Mouse (Mus musculus) MN1 (cell line): ENCODE measurements around the gene Olfr1199.

Experiments
- DNase-seq: peaks from one replicate; pipeline ENCODE4 v3.0.0-alpha.2; 2016; ENCODE audit warnings: low spot score

The Olfr1199 gene

GRCm38 (mm10) chr2:88760369-88760768 lies at the start of gene Olfr1199:
Gene Olfr1199, minus strand, starts transcription at chr2:88760469.
- DNase-seq = no peak

GRCm38 (mm10) chr2:88792736-88793135 lies 32.5 kb upstream of the Olfr1199 start, which contains the start of gene Olfr1201:
Gene Olfr1201, plus strand, starts transcription at chr2:88793036.
- DNase-seq = no peak

- DNase-seq = no peak
These were observed 10.1 kb upstream of the Olfr1199 start, which contains the start of gene Olfr1200 for GRCm38 (mm10) chr2:88770388-88770787. Gene Olfr1200, minus strand, starts transcription at chr2:88770488.

DNA sequence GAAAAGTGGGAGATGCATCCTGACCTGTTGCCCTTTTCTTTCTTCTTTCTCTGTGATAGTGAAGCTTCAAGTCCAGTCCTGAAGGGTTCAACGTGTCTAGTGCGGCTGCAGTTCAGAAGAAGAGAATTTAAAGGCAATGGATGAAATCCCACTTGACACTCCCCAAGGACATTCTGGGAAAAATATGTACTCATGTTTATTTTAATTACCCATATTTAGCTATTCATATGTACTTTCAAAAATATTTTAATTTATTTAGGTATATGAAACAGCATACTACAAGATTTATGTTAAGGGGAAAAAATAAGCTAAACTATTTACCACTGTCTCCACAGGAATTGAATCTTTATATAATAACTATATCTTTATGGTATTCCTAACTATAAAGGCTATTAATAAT lies 9.0 kb downstream of the Olfr1199 start, which contains the start of gene Olfr1198:
TSS of gene Olfr1198 (minus strand) at position 101 of the 400 bp plus-strand sequence.
- DNase-seq = no peak

- DNase-seq = no peak
These were observed 16.9 kb downstream of the Olfr1199 start for GRCm38 (mm10) chr2:88743379-88743778.

DNA sequence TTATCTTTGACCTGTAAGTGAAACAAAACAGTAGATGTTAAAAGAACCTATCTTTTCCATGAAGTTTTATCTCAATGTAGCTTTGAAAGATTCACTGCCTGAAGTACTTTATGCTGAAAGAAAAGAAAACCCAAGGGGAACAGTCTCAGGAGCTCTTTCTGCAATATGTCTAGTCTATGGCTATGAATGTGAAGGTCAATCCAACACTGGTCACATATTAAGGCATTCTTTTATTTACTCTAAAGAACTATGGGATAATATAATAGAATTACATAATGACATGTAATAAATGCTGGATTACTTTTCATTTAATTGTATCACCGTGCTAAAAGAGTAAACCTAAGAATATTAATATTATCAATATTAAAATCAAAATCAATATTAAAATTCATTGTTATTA lies 28.0 kb downstream of the Olfr1199 start, which contains the start of gene Olfr1197:
TSS of gene Olfr1197 (minus strand) at position 101 of the 400 bp plus-strand sequence.
- DNase-seq = no peak

DNA sequence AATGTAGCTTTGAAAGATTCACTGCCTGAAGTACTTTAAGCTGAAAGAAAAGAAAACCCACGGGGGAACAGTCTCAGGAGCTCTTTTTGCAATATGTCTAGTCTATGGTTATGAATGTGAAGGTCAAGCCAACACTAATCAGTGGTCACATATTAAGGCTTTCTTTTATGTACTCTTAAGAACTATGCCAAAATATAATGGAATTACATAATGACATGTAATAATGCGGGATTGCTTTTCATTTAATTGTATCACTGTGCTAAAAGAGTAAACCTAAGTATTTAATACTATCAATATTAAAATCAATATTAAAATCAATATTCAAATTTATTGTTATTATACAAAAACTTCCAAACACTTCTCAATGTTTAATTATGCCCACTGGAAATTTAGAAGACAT lies 55.8 kb downstream of the Olfr1199 start, which contains the start of gene Olfr1196:
TSS of gene Olfr1196 (minus strand) at position 101 of the 400 bp plus-strand sequence.
- DNase-seq = no peak
